Mouse (Mus musculus): Measurements from ENCODE around the gene Ttc28. TPM values are rescaled to one million over a fixed set of nuclear protein-coding genes. Genes with fewer than 3 reads are reported as not detected.
A peak's percentile ranks its signal among the peaks of the same experiment; 100 is the strongest.

Gene Ttc28
- polyA plus RNA-seq, 1 experiment, result 6.7 TPM

- no peak overlapping the region for H3K4me3 ChIP-seq (replicated peaks)
- peaks cover 4% of the 10 kb centered on the region for H3K27me3 ChIP-seq (replicated peaks)
- H3K4me1 ChIP-seq, result peaks cover 85% of the 10 kb centered on the region
- H3K36me3 ChIP-seq (replicated peaks; ENCODE audit: low read length), result peaks cover 10% of the 10 kb centered on the region
- peaks cover 8% of the 10 kb centered on the region; the same call in 1 of the 2 replicates for H3K9me3 ChIP-seq
- TF ChIP-seq FLI1 (IDR thresholded peaks at IDR 0.05; ENCODE audit: low read length), result no peak
- no peak for TF ChIP-seq GATA1 (IDR thresholded peaks at IDR 0.05; ENCODE audit: borderline replicate concordance, low read length)
These were observed 246.1 kb downstream of the Ttc28 start for GRCm38 (mm10) chr5:111125746-111126145.

GRCm38 (mm10) chr5:111127786-111128185 is 248.2 kb downstream of the Ttc28 start:
- TF ChIP-seq GATA1 (IDR thresholded peaks at IDR 0.05; ENCODE audit: borderline replicate concordance, low read length) (no peak), FLI1 (IDR thresholded peaks at IDR 0.05; ENCODE audit: low read length) (no peak)
- H3K4me1 ChIP-seq, result peaks cover 74% of the 10 kb centered on the region
- H3K4me3 ChIP-seq (replicated peaks), result peak overlapping the region; percentile 80
- no peaks in the 10 kb centered on the region for H3K27me3 ChIP-seq (replicated peaks)
- H3K36me3 ChIP-seq (replicated peaks; ENCODE audit: low read length), result peaks cover 24% of the 10 kb centered on the region
- peaks cover 23% of the 10 kb centered on the region for H3K9me3 ChIP-seq

- H3K9me3 ChIP-seq, result peaks cover 33% of the 10 kb centered on the region
- peaks cover 59% of the 10 kb centered on the region for H3K4me1 ChIP-seq
- TF ChIP-seq GATA1 (IDR thresholded peaks at IDR 0.05; ENCODE audit: borderline replicate concordance, low read length) (no peak), FLI1 (IDR thresholded peaks at IDR 0.05; ENCODE audit: low read length) (no peak)
These were observed 250.5 kb downstream of the Ttc28 start for GRCm38 (mm10) chr5:111130121-111130520.

GRCm38 (mm10) chr5:111131561-111131960 is 252.0 kb downstream of the Ttc28 start:
- H3K36me3 ChIP-seq (replicated peaks; ENCODE audit: low read length), result peaks cover 33% of the 10 kb centered on the region
- no peak for TF ChIP-seq GATA1 (IDR thresholded peaks at IDR 0.05; ENCODE audit: borderline replicate concordance, low read length)
- no peak for TF ChIP-seq FLI1 (IDR thresholded peaks at IDR 0.05; ENCODE audit: low read length)
- H3K4me1 ChIP-seq, result peaks cover 56% of the 10 kb centered on the region

More at GRCm38 (mm10) chr5:111130121-111130520, 250.5 kb downstream of the Ttc28 start:
- peaks cover 33% of the 10 kb centered on the region for H3K36me3 ChIP-seq (replicated peaks; ENCODE audit: low read length)
- H3K4me3 ChIP-seq (replicated peaks), result no peak overlapping the region
- no peaks in the 10 kb centered on the region for H3K27me3 ChIP-seq (replicated peaks)

GRCm38 (mm10) chr5:111133150-111133549 is 253.5 kb downstream of the Ttc28 start:
- H3K4me3 ChIP-seq (replicated peaks), result no peak overlapping the region
- peaks cover 60% of the 10 kb centered on the region for H3K4me1 ChIP-seq
- H3K9me3 ChIP-seq, result peaks cover 27% of the 10 kb centered on the region
- H3K27me3 ChIP-seq (replicated peaks), result peaks cover 4% of the 10 kb centered on the region
- no peak for TF ChIP-seq FLI1 (IDR thresholded peaks at IDR 0.05; ENCODE audit: low read length)
- no peak for TF ChIP-seq GATA1 (IDR thresholded peaks at IDR 0.05; ENCODE audit: borderline replicate concordance, low read length)
- peaks cover 27% of the 10 kb centered on the region for H3K36me3 ChIP-seq (replicated peaks; ENCODE audit: low read length)

More at GRCm38 (mm10) chr5:111131561-111131960, 252.0 kb downstream of the Ttc28 start:
- no peak overlapping the region for H3K4me3 ChIP-seq (replicated peaks)
- H3K9me3 ChIP-seq, result peaks cover 33% of the 10 kb centered on the region
- no peaks in the 10 kb centered on the region for H3K27me3 ChIP-seq (replicated peaks)

GRCm38 (mm10) chr5:111133754-111134153 is 254.2 kb downstream of the Ttc28 start:
- Histone ChIP-seq H3K27me3 (replicated peaks) (peaks cover 4% of the 10 kb centered on the region), H3K4me3 (replicated peaks) (no peak overlapping the region), H3K9me3 (peaks cover 27% of the 10 kb centered on the region), H3K36me3 (replicated peaks; ENCODE audit: low read length) (peaks cover 27% of the 10 kb centered on the region), H3K4me1 (peaks cover 60% of the 10 kb centered on the region)
- no peak for TF ChIP-seq FLI1 (IDR thresholded peaks at IDR 0.05; ENCODE audit: low read length)

GRCm38 (mm10) chr5:111137283-111137682 is 257.7 kb downstream of the Ttc28 start:
- peaks cover 4% of the 10 kb centered on the region for H3K27me3 ChIP-seq (replicated peaks)
- peaks cover 14% of the 10 kb centered on the region for H3K9me3 ChIP-seq
- H3K4me1 ChIP-seq, result peaks cover 67% of the 10 kb centered on the region
- peaks cover 10% of the 10 kb centered on the region for H3K36me3 ChIP-seq (replicated peaks; ENCODE audit: low read length)
- no peak for TF ChIP-seq GATA1 (IDR thresholded peaks at IDR 0.05; ENCODE audit: borderline replicate concordance, low read length)
- no peak for TF ChIP-seq FLI1 (IDR thresholded peaks at IDR 0.05; ENCODE audit: low read length)
- H3K4me3 ChIP-seq (replicated peaks), result no peak overlapping the region

GRCm38 (mm10) chr5:111137742-111138141 is 258.1 kb downstream of the Ttc28 start:
- Histone ChIP-seq H3K36me3 (replicated peaks; ENCODE audit: low read length) (peaks cover 9% of the 10 kb centered on the region), H3K4me1 (peaks cover 70% of the 10 kb centered on the region), H3K27me3 (replicated peaks) (peaks cover 4% of the 10 kb centered on the region), H3K9me3 (peaks cover 10% of the 10 kb centered on the region), H3K4me3 (replicated peaks) (no peak overlapping the region)
- no peak for TF ChIP-seq GATA1 (IDR thresholded peaks at IDR 0.05; ENCODE audit: borderline replicate concordance, low read length)
- no peak for TF ChIP-seq FLI1 (IDR thresholded peaks at IDR 0.05; ENCODE audit: low read length)

- H3K4me1 ChIP-seq, result peaks cover 75% of the 10 kb centered on the region
- peaks cover 4% of the 10 kb centered on the region for H3K36me3 ChIP-seq (replicated peaks; ENCODE audit: low read length)
- H3K27me3 ChIP-seq (replicated peaks), result peaks cover 4% of the 10 kb centered on the region
- TF ChIP-seq FLI1 (IDR thresholded peaks at IDR 0.05; ENCODE audit: low read length) (no peak), GATA1 (IDR thresholded peaks at IDR 0.05; ENCODE audit: borderline replicate concordance, low read length) (no peak)
- peak overlapping the region; percentile 31 for H3K4me3 ChIP-seq (replicated peaks)
- peaks cover 5% of the 10 kb centered on the region for H3K9me3 ChIP-seq
These were observed 258.7 kb downstream of the Ttc28 start for GRCm38 (mm10) chr5:111138239-111138833.

- H3K36me3 ChIP-seq (replicated peaks; ENCODE audit: low read length), result no peaks in the 10 kb centered on the region
- no peak for TF ChIP-seq FLI1 (IDR thresholded peaks at IDR 0.05; ENCODE audit: low read length)
- TF ChIP-seq GATA1 (IDR thresholded peaks at IDR 0.05; ENCODE audit: borderline replicate concordance, low read length), result no peak
- H3K9me3 ChIP-seq, result no peaks in the 10 kb centered on the region
These were observed 259.4 kb downstream of the Ttc28 start for GRCm38 (mm10) chr5:111138927-111139565.

More at GRCm38 (mm10) chr5:111138927-111139565, 259.4 kb downstream of the Ttc28 start:
- H3K27me3 ChIP-seq (replicated peaks), result peaks cover 4% of the 10 kb centered on the region
- peaks cover 76% of the 10 kb centered on the region for H3K4me1 ChIP-seq
- H3K4me3 ChIP-seq (replicated peaks), result peak overlapping the region; percentile 54
